Mouse (Mus musculus) ES-E14 (cell line): ENCODE data around the gene Olfr1053. TPM values are rescaled to one million over a fixed set of nuclear protein-coding genes. Genes with fewer than 3 reads are reported as not detected.
"Not testable (repeated sequence)": the region's sequence is repeated elsewhere in the genome, so short reads cannot be mapped to it uniquely, and the experiment has no call there.

ENCODE experiments used
- DNase-seq: peaks from one replicate; pipeline ENCODE4 v3.0.0-alpha.2; 2013; ENCODE audit warnings: low read depth, low spot score
- H3K27ac ChIP-seq: 2 replicates; pipeline ENCODE4 v1.5.1; 2012; ENCODE audit warnings: low read depth, mild to moderate bottlenecking, low read length, moderate library complexity, mixed read lengths; ENCODE audit not compliant: poor library complexity, insufficient read depth, severe bottlenecking
- H3K36me3 ChIP-seq: 2 replicates; pipeline ENCODE4 v1.6.1; 2012; ENCODE audit warnings: mild to moderate bottlenecking, low read length, moderate library complexity, mixed read lengths; ENCODE audit not compliant: control insufficient read depth, poor library complexity, insufficient read depth, severe bottlenecking
- H3K4me1 ChIP-seq, 2 experiments: fragments of 150-350 bp in 1 of 2; sonication (generic) in 1 of 2; 2 replicates each; pipeline ENCODE4 v1.6.1; 2012; ENCODE audit warnings: low read length in 2 of 2, mild to moderate bottlenecking in 1 of 2, mixed read lengths in 1 of 2; ENCODE audit not compliant: control insufficient read depth in 2 of 2, insufficient read depth in 2 of 2, poor library complexity in 1 of 2
- H3K4me3 ChIP-seq, 2 experiments: fragments of 150-350 bp in 1 of 2; sonication (generic) in 1 of 2; 2 replicates each; pipeline ENCODE4 v1.5.1; 2012; ENCODE audit warnings: low read length in 2 of 2, low read depth in 1 of 2, mild to moderate bottlenecking in 1 of 2, mixed read lengths in 1 of 2; ENCODE audit not compliant: insufficient read depth in 1 of 2, poor library complexity in 1 of 2, severe bottlenecking in 1 of 2
- H3K9ac ChIP-seq: 2 replicates; pipeline ENCODE4 v1.6.1; 2012; ENCODE audit warnings: low read depth, mild to moderate bottlenecking, low read length, mixed read lengths; ENCODE audit not compliant: poor library complexity, insufficient read depth, severe bottlenecking
- H3K9me3 ChIP-seq: fragments of 150-350 bp; sonication (generic); 2 replicates; pipeline ENCODE4 v1.6.1; 2012; ENCODE audit warnings: low read depth, mild to moderate bottlenecking, low read length; ENCODE audit not compliant: control insufficient read depth, insufficient read depth
- CHD2 ChIP-seq: IDR thresholded peaks from 2 replicates; pipeline ENCODE4 v1.6.1; 2014; ENCODE audit warnings: mild to moderate bottlenecking, low read depth, low read length, inconsistent platforms
- HCFC1 ChIP-seq: IDR thresholded peaks from 2 replicates; pipeline ENCODE4 v1.6.1; 2012; ENCODE audit warnings: low read length, inconsistent platforms, borderline replicate concordance; ENCODE audit not compliant: insufficient read depth
- MAFK ChIP-seq: IDR thresholded peaks from 2 replicates; pipeline ENCODE4 v1.6.1; 2014; ENCODE audit warnings: mild to moderate bottlenecking, low read depth, low read length, inconsistent platforms; ENCODE audit not compliant: insufficient read depth
- ZC3H11A ChIP-seq: IDR thresholded peaks from 2 replicates; pipeline ENCODE4 v1.6.1; 2012; ENCODE audit warnings: low read depth, mild to moderate bottlenecking, inconsistent platforms, low read length, borderline replicate concordance
- ZNF384 ChIP-seq: IDR thresholded peaks from 2 replicates; pipeline ENCODE4 v1.6.1; 2012; ENCODE audit warnings: low read depth, low read length, inconsistent platforms
- in situ Hi-C, 2 experiments: fragments of 600-800 bp; cut with MboI; formaldehyde crosslinking; loops; one replicate each; pipeline ENCODE4 v1.15.1; 2025; ENCODE audit warnings: low sequenced_read_pairs in 2 of 2, inconsistent platforms in 1 of 2; ENCODE audit not compliant: unreplicated experiment in 2 of 2
- total RNA-seq: library from RNA; depleted of rRNA; stranded (reverse); fragments of 300-350 nt; gene quantifications from 2 replicates; pipeline ENCODE4 v1.2.3, GENCODE M21; 2012; rRNA removed

Gene Olfr1053
- not detected in 2 replicates for total RNA-seq

DNA sequence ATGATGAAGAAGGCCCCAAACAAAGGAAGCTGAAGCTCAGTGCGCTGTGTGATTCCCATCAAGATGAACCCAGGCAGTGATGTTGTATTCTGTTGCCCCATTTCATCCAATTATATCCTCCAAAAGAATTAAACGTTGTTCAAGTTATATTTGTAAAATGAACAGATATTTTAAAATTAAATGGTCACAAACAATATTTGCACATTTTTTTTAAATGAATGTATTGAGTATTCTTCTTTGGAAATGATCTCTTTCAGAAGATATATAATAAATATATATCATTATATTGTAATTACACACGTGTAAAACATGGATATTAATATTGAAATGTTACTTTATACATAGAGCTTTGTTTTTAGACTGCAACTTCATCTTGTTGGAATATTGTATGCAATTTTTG lies at the start of gene Olfr1053:
Gene Olfr1053 (minus strand): TSS at position 101 of the 400 bp plus-strand sequence.
- in situ Hi-C loops, result no loop called here
- Histone ChIP-seq H3K9ac (no peak within 1 kb of the TSS), H3K4me3 (no peak within 1 kb of the TSS), H3K36me3 (no peaks in the 10 kb centered on the region), H3K4me1 (no peaks in the 10 kb centered on the region), H3K9me3 (no peaks in the 10 kb centered on the region), H3K27ac (no peak within 1 kb of the TSS)
- no peak for TF ChIP-seq ZC3H11A
- TF ChIP-seq CHD2, result no peak
- TF ChIP-seq MAFK, result no peak
- TF ChIP-seq ZNF384, result no peak
- no peak for TF ChIP-seq HCFC1
- no peak for DNase-seq

DNA sequence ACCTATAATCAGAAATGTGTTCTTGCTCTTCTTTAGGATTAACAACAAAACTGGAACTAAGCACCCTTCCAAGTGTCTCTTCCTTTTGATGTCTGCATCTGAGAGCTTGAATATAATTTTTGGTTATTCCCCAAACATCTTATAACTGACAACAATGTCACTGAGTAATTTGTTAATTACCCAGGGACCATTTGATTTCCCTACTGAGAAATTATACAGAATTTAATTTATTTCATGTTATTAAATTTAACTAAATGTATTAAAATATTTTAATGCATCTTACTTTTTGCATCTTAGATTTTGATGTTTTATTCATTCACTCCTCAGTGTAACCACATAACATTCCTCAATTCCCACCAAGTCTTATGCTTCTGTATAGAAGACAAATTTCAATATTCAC lies 47.3 kb upstream of the Olfr1053 start, which contains the start of gene Olfr1056:
Gene Olfr1056 (minus strand): TSS at position 101 of the 400 bp plus-strand sequence.
- no peak within 1 kb of the TSS for H3K4me3 ChIP-seq
- no peak for DNase-seq
- TF ChIP-seq CHD2, result no peak
- no peak for TF ChIP-seq MAFK
- H3K36me3 ChIP-seq, result no peaks in the 10 kb centered on the region
- peaks cover 0 to 7% of the 10 kb centered on the region in 2 experiments; a peak in 1 of 4 replicates for H3K4me1 ChIP-seq
- H3K9ac ChIP-seq, result no peak within 1 kb of the TSS
- H3K27ac ChIP-seq, result no peak within 1 kb of the TSS
- no peaks in the 10 kb centered on the region for H3K9me3 ChIP-seq
- in situ Hi-C loops, result no loop called here

GRCm38 (mm10) chr2:86351751-86352150 lies 36.7 kb upstream of the Olfr1053 start:
- H3K36me3 ChIP-seq, H3K9me3 ChIP-seq, DNase-seq, H3K4me1 ChIP-seq, H3K9ac ChIP-seq, H3K4me3 ChIP-seq, in situ Hi-C loops, H3K27ac ChIP-seq: not testable (repeated sequence)

- Histone ChIP-seq H3K4me3 (no peak within 1 kb of the TSS), H3K9me3 (no peaks in the 10 kb centered on the region; the same call in none of the 2 replicates), H3K9ac (no peak within 1 kb of the TSS), H3K27ac (no peak within 1 kb of the TSS), H3K4me1 (no peaks in the 10 kb centered on the region), H3K36me3 (no peaks in the 10 kb centered on the region)
- TF ChIP-seq MAFK (no peak), ZC3H11A (no peak), CHD2 (no peak), HCFC1 (no peak), ZNF384 (no peak)
- no peak for DNase-seq
- in situ Hi-C loops, result no loop called here
These were observed 35.1 kb upstream of the Olfr1053 start, which contains the start of gene Olfr1055 for GRCm38 (mm10) chr2:86350184-86350583. Gene Olfr1055 (minus strand): TSS chr2:86350284.

- TF ChIP-seq ZNF384, result no peak
- TF ChIP-seq CHD2, result no peak
- no peak for TF ChIP-seq MAFK
- no peak for TF ChIP-seq ZC3H11A
- TF ChIP-seq HCFC1, result no peak
- no peak for DNase-seq
- in situ Hi-C loops, result no loop called here
- no peak within 1 kb of the TSS for H3K27ac ChIP-seq
- H3K9me3 ChIP-seq, result peaks cover 4% of the 10 kb centered on the region; the same call in 1 of the 2 replicates
- no peaks in the 10 kb centered on the region for H3K4me1 ChIP-seq
- no peak within 1 kb of the TSS for H3K4me3 ChIP-seq
- H3K9ac ChIP-seq, result no peak within 1 kb of the TSS
- no peaks in the 10 kb centered on the region for H3K36me3 ChIP-seq
These were observed 20.2 kb upstream of the Olfr1053 start, which contains the start of gene Olfr1054 for GRCm38 (mm10) chr2:86335333-86335732. Gene Olfr1054 (minus strand): TSS chr2:86335433.
